Mouse (Mus musculus): ENCODE measurements around the gene Rnf207.

GRCm38 (mm10) chr4:152298836-152299235 lies 20.0 kb downstream of the Rnf207 start:
- TF ChIP-seq CTCF (IDR thresholded peaks at IDR 0.05), result no peak
- no peak for TF ChIP-seq EP300 (IDR thresholded peaks at IDR 0.05)
